Mouse (Mus musculus): ENCODE measurements at regions not wholly inside any gene's neighbourhood (a gene's known extent, or its start where the extent isn't known, plus 50 kb on each side); places are given as distances from the start of the nearest gene placed in this dataset.
"Not testable (repeated sequence)": the region's sequence is repeated elsewhere in the genome, so short reads cannot be mapped to it uniquely, and the experiment has no call there.

DNA sequence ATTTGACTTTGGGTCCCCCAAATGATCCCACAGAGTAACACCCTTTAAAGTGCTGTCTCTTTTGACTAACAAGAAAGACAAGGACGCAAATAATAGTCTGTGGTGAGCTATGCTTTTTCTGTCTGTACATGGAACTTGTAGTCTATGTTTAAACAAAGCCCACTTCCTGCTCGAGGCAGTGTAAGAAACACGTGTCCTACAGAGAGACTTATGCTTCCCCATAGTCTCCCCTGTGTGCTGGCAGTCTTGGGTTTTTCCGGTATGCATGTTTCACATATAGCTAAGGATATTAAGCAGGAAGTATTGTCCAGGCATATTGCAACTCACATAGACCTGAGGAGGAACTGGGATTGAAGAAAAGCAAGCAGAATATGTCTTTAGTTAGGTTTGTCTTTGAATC, 586.3 kb upstream of the Olfr1507 start:
- ATAC-seq (replicated peaks; ENCODE audit: low FRiP score, poor library complexity, severe bottlenecking) = not testable (repeated sequence)

DNA sequence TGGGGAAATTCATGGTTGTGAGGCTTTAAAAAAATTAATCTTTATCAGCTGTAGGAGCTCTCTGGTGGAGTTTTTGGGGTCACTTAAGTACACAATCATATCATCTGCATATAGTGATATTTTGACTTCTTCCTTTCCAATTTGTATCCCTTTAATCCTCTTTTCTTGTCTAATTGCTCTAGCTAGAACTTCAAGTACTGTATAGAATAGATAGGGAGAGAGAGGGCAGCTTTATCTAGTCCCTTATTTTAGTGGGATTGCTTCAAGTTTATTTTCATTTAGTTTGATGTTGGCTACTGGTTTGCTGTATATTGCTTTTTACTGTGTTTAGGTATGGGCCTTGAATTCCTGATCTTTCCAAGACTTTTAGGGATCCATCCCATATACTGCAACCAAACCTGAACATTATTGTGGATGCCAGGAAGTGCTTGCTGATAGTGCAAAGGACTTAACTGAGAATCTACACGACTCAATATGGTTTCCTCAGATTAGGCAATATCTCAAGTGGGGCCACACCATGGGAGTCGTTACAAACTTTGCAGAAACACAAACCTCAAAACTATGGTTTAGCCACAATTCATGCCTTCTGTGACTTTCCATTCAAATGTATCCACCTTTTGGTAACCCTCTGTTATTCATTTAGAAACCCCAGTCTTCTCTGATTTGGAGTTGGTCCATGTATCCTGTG, 585.6 kb upstream of the Olfr1507 start:
- peak; percentile 79 for ATAC-seq (replicated peaks; ENCODE audit: low FRiP score, poor library complexity, severe bottlenecking)

DNA sequence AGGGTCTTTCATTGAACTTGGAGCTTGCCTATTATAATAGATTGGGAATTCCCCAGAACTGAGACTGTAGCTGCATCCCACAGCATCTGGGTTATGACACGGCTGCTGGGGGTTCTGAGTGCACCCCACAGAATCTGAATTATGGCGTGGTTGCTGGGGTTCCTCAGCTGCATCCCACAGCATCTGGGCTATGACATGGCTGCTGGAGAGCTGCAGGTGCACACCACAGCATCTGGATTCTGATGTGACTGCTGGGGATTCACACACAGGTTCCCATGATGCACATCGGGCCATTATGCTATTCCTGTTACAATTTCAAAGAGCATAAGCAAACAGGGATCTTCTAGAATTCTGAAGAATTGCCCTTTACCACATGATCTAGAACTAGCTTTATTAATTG, 585.0 kb upstream of the Olfr1507 start:
- ATAC-seq (replicated peaks; ENCODE audit: low FRiP score, poor library complexity, severe bottlenecking) = not testable (repeated sequence)

DNA sequence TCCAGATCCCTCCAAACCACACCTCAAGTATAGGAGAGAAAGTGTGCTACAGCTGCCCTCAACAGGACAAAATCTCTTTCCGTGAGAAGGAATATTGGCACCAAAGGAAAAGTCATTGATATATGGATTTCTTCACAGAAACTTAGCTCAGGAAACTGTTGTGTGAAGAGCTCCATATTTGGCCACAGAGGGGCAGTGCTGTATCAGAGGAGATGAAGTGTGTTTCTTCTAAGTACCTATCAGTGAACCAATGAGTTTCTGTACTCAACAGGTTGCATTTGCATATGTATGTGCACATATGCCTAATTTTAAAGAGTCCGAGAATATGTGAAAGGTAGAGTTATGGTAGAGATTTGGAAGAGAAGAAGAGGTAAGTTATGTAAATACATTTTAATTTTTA, 580.4 kb upstream of the Olfr1507 start:
- not testable (repeated sequence) for ATAC-seq (replicated peaks; ENCODE audit: low FRiP score, poor library complexity, severe bottlenecking)

DNA sequence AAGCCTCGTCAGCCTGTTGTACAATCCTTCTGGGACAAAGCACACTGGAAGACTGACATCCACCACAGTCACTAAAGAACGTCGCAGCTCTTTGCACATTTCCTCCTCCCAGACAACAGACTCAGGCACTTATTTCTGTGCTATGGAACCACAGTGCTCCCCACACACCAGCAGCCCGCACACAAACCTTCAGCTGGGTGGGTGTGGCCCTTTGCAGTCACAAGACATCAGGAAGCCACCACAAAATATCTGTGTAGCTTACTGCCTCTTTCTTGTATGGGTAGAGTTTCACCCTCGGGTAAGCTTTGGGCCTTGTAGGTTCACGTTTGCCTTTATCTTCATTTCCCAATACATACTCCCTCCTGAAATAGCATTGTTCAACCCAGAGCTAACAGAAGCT, 577.6 kb upstream of the Olfr1507 start:
- ATAC-seq (replicated peaks; ENCODE audit: low FRiP score, poor library complexity, severe bottlenecking) = peak; percentile 79

DNA sequence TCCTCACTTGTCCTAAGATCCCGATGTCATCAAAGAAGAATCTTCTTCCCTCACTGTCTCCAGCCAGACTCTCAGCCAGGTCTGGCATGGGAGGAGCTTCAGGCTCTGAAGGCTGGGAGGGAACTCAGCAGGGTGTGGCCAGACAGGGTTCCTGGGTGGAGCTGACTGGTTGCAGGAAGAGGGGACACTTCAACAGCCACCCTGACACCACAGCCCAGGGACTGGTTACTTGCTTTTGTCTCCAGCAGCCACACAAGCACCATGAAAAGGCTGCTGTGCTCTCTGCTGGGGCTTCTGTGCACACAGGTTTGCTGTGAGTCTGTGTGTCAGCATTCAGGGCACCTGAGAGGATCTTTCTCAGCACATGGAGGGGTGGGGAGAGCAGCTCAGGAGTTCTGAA, 577.0 kb upstream of the Olfr1507 start:
- ATAC-seq (replicated peaks; ENCODE audit: low FRiP score, poor library complexity, severe bottlenecking) = peak; percentile 61

DNA sequence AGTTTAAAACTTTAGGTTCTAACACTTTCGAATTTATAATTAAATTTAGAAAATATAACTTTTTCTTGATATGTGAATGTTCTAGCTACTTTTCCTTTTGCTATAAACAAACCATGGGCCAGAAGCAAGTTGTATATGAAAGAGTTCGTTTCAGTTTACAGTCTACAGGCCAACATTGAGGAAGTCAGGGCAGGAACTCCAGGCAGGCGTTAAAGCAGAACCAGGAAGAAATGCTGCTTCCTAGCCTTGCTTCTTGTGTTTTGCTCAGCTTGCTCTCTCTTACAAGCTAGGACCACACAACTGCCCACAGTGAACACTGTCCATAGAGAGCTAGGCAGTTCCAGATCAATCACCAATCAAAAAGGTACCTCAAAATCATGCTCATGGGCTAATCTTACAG, 558.9 kb upstream of the Olfr1507 start:
- not testable (repeated sequence) for ATAC-seq (replicated peaks; ENCODE audit: low FRiP score, poor library complexity, severe bottlenecking)

DNA sequence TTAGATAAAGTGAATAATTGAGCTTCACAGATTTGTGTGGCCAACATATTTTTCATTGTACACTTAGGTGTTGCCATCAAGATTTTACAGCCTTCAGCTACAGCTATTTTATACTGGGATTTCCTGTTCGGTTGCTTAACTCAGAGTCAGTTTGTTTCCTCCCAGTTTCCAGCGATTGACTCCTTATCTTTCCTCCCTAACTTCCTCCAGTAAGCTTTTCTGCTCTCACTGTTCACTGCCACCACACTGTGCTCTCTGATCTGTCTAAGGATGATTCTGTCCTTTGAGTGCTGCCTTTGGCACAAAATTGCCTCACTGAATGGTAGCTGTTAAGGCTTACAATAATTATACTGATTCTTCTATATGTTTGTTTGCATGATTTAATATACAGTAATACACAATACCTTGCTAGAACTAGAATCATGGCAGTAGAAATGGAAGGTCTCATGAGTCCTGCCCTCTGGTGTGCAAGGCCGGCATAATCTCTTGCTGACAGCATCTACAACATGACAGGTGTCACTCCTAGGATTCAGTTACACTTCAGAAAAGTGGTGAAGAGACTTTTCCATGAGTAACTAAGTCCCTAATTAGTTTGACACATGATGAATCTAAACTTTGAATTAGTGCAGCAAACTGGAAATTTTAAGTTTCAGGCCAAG, 558.0 kb upstream of the Olfr1507 start:
- ATAC-seq (replicated peaks; ENCODE audit: low FRiP score, poor library complexity, severe bottlenecking) = not testable (repeated sequence)

DNA sequence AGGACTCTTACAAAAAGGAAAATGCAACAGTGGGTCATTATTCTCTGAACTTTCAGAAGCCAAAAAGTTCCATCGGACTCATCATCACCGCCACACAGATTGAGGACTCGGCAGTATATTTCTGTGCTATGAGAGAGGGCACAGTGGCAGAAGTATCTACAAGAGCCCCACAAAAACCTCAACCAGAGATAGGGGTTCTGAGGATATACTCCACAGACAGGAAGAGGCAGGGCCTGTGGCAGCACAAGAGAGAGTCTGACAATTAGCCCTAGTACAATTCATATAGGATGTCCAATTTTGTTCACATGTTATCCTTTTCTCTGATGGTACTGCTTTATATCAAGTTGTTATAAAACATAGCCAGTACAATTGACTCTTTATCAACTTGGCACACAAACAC, 552.1 kb upstream of the Olfr1507 start:
- ATAC-seq (replicated peaks; ENCODE audit: low FRiP score, poor library complexity, severe bottlenecking) = not testable (repeated sequence)

DNA sequence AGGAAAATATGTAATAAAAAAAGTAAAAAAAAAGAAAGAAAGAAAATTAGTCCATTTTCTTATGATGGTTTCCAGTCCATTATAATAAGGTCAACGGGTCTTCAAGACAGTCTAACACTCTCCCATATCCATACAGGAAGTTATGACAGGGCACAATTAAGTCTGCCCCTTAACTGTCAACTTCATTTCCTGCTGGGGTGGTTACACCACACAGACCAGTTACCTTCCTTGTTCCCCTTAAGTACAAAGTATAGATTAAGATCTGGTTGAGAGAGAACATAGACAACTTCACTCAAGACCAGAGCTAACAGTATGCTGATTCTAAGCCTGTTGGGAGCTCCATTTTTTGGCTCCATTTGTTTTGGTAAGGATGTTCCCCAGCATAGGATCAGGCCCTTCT, 551.4 kb upstream of the Olfr1507 start:
- ATAC-seq (replicated peaks; ENCODE audit: low FRiP score, poor library complexity, severe bottlenecking) = not testable (repeated sequence)

DNA sequence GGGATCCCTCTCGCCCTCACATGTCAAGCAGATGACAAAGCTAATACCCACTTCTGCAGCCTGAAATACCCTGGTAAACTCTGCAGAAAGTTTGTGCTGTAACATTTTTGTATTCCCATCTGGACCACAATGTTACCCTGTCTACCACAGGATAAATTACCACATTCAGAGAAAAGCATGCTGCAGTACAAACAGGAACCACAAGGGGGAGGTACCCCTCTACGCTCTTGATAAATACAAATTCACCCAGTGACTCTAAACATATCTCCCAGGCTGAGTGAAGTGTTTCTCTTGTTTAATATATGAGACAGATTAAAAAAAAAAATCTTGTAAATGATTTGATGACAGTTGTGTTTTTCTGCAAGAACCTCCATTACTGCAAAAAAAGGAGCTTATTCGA, 549.8 kb upstream of the Olfr1507 start:
- ATAC-seq (replicated peaks; ENCODE audit: low FRiP score, poor library complexity, severe bottlenecking) = peak; percentile 68

DNA sequence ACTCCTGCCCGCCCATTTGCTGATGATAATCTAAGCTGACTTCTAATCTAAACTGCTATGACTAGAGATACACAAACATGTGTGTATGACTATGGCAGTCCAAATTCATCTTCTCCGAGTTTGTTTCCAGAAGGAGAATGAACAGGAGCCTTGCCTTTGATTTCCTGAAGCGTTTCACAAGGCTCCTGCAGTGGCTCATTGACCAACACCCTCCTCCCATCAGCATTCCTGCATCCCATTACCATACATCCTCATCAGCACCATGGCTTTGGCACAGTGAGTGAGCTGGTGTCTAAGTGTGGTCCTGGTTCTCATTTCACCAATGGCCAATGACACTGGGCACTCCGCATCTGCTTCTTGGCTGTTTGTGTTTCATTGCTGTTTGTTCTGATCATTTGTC, 548.6 kb upstream of the Olfr1507 start:
- not testable (repeated sequence) for ATAC-seq (replicated peaks; ENCODE audit: low FRiP score, poor library complexity, severe bottlenecking)

DNA sequence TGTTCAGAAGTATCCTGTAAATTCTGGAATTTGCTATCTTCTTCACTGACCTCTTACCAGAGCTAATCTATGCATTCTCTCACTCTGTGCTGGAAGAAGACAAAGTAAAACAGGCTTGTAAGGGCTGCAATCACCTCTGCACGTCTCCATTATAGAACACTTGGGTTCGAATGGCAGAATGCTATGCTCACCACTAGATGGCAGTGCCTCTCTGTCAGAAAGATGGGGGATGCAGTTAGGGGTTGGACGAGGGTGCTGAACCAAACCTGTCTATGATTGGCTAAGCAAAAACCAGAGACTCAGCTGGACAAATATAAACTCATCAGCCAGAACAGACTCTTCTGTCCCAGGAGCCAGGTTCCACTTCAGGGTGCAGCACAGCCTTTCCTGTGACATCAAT, 546.5 kb upstream of the Olfr1507 start:
- ATAC-seq (replicated peaks; ENCODE audit: low FRiP score, poor library complexity, severe bottlenecking) = peak; percentile 54; the same call in 1 of the 2 replicates

DNA sequence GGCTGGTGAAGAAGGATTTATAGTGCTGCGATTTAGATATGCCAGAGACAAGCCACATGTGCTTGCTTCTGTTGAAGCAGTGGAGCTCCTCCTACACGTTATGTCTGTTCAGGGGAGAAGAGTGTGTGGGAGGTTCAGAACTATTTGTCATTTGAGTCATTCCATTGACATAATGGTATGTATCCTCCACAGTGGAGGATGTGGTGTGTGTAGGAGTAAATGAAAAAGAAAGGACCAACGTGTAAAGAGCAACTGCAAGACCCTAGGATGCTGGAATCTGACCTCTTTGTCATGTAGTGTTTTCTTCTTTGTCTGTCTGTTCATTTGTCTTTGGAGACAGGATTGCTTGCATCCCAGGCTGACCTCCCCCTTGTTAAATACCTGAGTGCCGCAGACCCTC, 543.9 kb upstream of the Olfr1507 start:
- not testable (repeated sequence) for ATAC-seq (replicated peaks; ENCODE audit: low FRiP score, poor library complexity, severe bottlenecking)

DNA sequence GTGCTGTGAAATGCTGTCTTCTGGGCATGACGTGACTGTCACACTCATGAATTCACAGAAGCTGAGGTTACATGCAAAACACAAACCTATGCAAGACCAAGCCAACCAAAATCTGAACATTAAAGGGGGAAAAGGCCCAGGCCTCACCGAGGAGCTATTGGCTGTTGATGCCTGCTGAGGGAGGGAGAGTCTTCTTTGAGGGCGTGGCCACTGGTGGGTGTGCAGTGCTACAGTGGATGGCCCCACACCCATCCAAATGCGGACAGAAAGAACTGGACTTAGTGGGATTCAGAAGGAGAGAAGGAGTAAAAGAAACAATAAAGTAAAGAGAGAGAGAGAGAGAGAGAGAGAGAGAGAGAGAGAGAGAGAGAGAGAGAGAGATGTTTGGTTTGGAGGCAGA, 539.4 kb upstream of the Olfr1507 start:
- 0 out of 2 replicates have a peak, but pooled peaks have one; percentile 53 for ATAC-seq (replicated peaks; ENCODE audit: low FRiP score, poor library complexity, severe bottlenecking)

DNA sequence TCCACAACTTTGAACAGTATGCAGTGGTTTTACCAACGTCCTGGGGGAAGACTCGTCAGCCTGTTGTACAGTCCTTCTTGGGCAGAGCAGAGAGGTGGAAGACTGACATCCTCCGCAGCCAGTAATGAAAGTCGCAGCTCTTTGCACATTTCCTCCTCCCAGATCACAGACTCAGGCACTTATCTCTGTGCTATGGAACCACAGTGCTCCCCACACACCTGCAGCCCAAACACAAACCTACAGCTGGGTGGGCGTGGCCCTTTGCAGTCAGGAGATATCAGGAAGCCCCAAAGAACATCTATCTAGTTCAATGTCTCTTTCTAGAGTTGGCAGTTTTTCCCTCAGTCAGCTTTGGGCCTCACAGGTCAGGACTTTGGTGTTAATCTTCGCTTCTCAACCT, 537.7 kb upstream of the Olfr1507 start:
- not testable (repeated sequence) for ATAC-seq (replicated peaks; ENCODE audit: low FRiP score, poor library complexity, severe bottlenecking)

DNA sequence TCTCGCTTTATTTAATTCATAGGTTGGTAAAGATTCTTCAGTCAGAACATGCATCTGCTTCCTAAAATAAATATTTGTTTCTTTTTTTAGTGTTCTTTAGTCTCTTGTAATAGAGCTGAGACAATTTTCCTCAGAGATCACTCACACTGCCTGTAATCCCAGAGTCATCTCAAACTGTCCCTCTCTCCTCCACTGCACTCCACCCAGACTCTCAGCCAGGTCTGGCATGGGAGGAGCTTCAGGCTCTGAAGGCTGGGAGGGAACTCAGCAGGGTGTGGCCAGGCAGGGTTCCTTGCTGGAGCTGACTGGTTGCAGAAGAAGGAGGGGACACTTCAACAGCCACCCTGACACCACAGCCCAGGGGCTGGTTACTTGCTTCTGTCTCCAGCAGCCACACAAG, 536.9 kb upstream of the Olfr1507 start:
- peak; percentile 72 for ATAC-seq (replicated peaks; ENCODE audit: low FRiP score, poor library complexity, severe bottlenecking)

DNA sequence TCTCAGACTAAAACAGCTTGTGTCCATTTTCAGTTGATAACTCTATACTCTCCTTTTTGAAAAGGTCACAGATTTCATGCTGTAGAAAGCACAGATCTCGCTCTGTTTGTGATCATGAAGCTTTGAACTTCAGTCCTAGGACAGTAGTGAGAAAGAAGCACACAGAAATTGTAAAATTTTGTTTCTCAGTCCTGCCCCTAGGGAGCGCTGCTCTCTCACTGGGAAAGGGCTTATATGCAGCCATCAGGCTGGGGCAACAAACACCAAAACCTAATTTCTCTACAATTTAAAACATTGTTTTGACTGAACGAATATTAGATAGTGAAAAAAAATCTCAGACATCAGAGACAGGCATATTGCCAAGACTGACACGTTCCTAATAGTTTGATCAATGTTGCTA, 534.7 kb upstream of the Olfr1507 start:
- ATAC-seq (replicated peaks; ENCODE audit: low FRiP score, poor library complexity, severe bottlenecking) = not testable (repeated sequence)

DNA sequence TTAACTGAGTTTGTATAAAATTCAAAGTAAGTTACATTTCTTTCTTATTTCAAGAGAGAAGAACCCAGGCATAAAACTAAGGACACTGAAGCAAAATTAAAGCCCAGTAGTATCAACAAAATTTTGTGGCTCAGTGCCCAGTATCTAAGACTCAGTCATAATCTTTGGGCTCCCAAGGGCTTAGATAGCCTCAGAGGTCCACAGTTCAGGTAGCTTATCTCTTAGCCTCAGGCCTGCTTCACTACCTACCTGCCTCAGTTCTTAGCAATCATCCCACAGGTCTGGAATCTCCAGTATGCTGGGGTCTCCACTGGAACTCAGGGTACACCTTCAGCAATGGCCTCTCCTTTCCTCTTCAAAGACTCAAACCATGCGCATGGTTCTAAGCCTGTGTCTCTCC, 531.4 kb upstream of the Olfr1507 start:
- ATAC-seq (replicated peaks; ENCODE audit: low FRiP score, poor library complexity, severe bottlenecking) = not testable (repeated sequence)

DNA sequence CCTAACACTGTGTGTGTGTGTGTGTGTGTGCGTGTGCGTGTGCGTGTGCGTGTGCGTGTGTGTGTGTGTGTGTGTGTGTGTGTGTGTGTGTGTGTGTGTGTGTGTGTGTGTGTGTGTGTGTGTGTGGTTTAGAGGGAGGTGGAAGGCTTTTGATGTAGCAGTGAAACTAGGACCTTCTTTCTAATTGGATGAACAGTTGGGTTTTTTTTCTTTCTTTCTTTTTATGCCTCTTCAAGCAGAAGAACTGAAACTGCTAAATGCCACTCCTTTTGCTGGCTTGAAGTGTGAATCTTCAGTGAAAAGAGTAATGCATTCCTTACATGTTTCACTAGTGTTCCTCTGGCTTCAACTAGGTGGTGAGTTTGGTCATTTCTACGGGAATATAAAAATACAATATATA, 524.6 kb upstream of the Olfr1507 start:
- not testable (repeated sequence) for ATAC-seq (replicated peaks; ENCODE audit: low FRiP score, poor library complexity, severe bottlenecking)

DNA sequence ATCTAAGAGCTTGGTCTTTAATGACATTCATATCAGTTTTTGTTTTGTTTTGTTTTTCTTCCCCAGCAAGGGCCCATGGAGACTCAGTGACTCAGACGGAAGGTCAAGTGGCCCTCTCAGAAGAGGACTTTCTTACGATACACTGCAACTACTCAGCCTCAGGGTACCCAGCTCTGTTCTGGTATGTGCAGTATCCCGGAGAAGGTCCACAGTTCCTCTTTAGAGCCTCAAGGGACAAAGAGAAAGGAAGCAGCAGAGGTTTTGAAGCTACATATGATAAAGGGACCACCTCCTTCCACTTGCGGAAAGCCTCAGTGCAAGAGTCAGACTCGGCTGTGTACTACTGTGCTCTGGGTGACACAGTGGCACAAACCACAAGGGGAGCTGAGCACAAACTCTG, 512.2 kb upstream of the Olfr1507 start:
- ATAC-seq (replicated peaks; ENCODE audit: low FRiP score, poor library complexity, severe bottlenecking) = peak; percentile 54; the same call in 1 of the 2 replicates
